Mouse (Mus musculus) G1E (cell line): ENCODE data around the gene C1qb.

Source experiments
- CTCF ChIP-seq: IDR thresholded peaks from 2 replicates; pipeline ENCODE4 v1.5.1; 2012; ENCODE audit warnings: low read depth, low read length, inconsistent platforms, mixed read lengths
- GATA1 ChIP-seq: IDR thresholded peaks from 2 replicates; pipeline ENCODE4 v1.6.1; 2012; ENCODE audit warnings: borderline replicate concordance, low read length, inconsistent platforms, mixed read lengths
- POLR2AphosphoS5 ChIP-seq: IDR thresholded peaks from 2 replicates; pipeline ENCODE4 v1.6.1; 2012; ENCODE audit warnings: low read depth, low read length, inconsistent platforms; ENCODE audit not compliant: insufficient replicate concordance
- TAL1 ChIP-seq: conservative IDR thresholded peaks from 2 replicates; pipeline ENCODE4 v1.6.1; 2012; ENCODE audit warnings: low read depth, low read length, inconsistent platforms, mixed read lengths

DNA sequence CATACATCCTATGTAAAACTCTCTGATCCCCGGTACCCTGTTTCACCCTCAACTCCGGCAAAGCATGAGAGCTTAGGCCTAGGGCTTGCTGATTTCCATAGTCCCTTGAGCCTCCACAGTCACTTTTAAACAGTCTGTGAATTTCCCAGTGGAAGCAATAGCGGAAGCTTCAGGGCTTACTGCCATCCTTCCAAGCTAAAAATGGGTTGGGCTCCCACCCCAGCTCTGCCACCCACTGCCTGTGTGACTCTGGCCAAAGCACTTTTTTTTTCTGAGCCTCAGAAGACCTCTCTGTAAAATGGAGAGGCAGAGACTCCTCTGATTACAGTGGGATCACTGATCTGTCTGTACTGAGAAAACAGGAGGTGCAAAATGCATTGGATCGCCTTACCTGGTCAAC lies 37.4 kb downstream of the C1qb start:
- TF ChIP-seq CTCF (no peak), GATA1 (no peak), POLR2AphosphoS5 (no peak), TAL1 (no peak)
